Mouse (Mus musculus) NIH3T3 (cell line): ENCODE results near the gene Arhgef11.
A peak's percentile ranks its signal among the peaks of the same experiment; 100 is the strongest.

Source experiments
- DNase-seq: peaks from one replicate; pipeline ENCODE4 v3.0.0-alpha.2; 2012; ENCODE audit warnings: low read depth

Gene Arhgef11

GRCm38 (mm10) chr3:87761408-87762375, 144.3 kb downstream of the Arhgef11 start:
- DNase-seq: peak; percentile 80

GRCm38 (mm10) chr3:87763202-87763601, 145.8 kb downstream of the Arhgef11 start:
- DNase-seq: no peak

DNA sequence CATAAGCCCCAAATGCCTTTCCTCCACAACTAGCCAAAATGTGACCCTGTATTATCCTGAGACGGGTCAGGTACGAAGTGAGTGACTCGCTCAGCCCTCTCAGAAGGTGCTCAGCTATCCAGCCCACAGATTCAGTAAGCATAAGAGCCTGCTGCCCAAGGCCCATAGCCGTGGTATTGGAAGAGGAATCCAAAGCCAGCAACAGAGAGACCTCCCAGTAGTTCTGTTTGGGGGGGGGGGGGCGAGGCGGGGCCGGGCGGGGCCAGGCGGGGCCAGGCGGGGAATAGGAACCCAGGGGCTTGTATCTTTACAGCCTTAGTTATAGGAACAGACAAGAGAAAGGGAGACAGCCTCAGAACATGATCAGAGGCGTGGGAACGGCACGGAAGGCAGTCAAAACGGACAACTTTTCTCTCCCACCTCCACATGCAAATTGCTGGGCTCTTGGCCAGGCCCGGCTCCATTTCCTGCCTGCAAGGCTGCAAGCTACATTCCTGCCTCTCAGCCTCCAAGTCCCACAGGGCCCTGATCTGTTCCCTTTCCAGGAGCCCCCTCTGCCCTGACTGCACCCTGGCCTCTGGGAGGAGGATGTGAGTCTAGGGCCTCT, 146.4 kb downstream of the Arhgef11 start:
- DNase-seq: peak; percentile 89

- DNase-seq: peak; percentile 78
Measured at GRCm38 (mm10) chr3:87764506-87764905, 147.1 kb downstream of the Arhgef11 start.

GRCm38 (mm10) chr3:87765091-87765490, 147.7 kb downstream of the Arhgef11 start:
- peak; percentile 72 for DNase-seq

- no peak for DNase-seq
Measured at GRCm38 (mm10) chr3:87765631-87766283, 148.4 kb downstream of the Arhgef11 start.

- no peak for DNase-seq
Measured at GRCm38 (mm10) chr3:87766284-87766667, 148.9 kb downstream of the Arhgef11 start.

GRCm38 (mm10) chr3:87767764-87768163, 150.4 kb downstream of the Arhgef11 start:
- DNase-seq: peak; percentile 40

DNA sequence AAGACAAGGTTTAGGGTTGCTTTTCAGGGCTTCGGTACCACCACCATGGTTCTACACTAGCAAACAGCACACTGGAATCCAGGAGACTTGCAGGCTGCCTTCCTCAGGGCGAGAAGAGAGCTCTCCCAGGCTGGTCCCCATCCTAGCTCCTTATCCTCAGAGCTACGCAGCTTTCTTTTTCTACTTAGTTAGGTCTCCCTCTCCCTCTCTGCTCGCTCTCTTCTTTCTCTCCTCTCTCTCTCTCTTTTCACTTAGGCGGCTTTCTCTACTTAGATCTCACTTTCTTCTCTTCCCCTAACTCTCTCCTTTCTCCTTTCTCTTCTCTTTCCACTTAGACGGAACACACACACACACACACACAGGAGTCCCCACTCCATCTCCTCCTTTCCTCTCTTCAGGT, 151.1 kb downstream of the Arhgef11 start:
- DNase-seq: peak; percentile 51

- peak; percentile 96 for DNase-seq
Measured at GRCm38 (mm10) chr3:87768844-87769243, 151.5 kb downstream of the Arhgef11 start.

- no peak for DNase-seq
Measured at GRCm38 (mm10) chr3:87769506-87769905, 152.1 kb downstream of the Arhgef11 start.

GRCm38 (mm10) chr3:87770280-87770679, 152.9 kb downstream of the Arhgef11 start:
- peak; percentile 84 for DNase-seq

DNA sequence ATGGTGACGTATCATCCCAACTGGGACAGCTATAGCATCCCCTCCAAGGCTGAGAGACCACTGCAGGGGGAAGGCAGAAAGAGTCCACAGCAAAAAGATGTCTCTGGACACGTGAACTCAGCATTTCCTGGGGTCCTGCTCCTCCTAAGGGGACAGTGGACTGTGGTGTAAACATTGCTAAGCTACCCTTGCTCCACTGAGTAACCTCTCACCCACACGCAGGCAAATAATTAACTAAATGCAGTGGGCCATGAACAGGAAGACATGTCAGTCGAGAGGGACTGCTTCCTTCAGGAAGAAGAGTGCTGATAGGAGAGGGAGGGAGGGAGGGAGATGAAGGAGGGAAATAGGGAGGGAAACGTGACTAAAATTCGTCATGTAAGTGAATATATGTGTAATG, 153.7 kb downstream of the Arhgef11 start:
- no peak for DNase-seq

- no peak for DNase-seq
Measured at GRCm38 (mm10) chr3:87778283-87778682, 160.9 kb downstream of the Arhgef11 start.

DNA sequence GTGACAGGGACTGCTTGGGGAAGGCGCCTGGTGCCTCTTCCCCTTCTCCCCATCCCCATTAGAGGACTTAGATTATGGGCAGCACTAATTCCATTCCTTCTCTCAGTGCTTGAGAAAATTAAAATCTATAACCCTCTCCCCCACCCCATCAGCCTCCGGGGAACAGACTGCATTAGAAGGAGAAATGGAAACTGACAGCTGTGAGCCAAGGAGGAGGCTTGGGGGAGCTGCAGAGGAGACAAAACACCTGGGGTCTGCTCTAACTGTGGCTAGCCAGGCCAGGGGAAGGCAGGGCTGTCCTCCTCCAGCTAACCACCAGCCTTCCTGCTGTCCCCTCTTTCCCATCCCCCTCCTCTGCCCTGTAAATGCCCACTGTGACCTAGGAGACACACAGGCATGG, 161.7 kb downstream of the Arhgef11 start:
- DNase-seq: no peak

GRCm38 (mm10) chr3:87783282-87784023, 166.1 kb downstream of the Arhgef11 start:
- no peak for DNase-seq

GRCm38 (mm10) chr3:87785156-87785555, 167.8 kb downstream of the Arhgef11 start:
- DNase-seq: no peak

DNA sequence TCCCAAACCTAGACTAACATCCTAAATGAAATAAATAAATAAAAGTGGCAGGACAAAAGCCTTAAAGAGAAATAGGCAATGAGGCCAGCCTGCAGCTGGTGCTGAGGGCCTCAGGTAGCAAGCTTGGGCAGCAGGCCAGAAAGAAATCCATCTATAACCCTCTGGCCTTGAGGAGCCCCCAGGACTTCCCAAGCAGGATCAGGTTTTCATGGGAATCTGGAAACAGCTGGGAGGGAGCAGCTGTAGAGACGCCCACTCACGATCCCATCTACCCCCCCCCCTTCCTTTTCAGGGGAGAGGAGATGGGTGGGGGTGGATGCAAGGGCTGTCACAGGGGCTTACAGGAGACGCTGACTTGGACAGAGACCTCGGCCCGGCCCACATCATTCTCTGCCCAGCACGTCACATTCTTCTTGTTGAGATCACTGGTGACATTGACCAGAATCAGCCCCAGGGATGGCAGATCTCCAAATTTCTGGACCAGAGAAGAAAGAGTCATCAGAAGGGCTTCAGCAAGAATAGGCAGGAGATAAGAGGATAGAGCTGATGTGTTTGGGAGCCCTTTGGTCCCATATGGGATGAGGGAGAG, 168.4 kb downstream of the Arhgef11 start:
- peak; percentile 19 for DNase-seq
